Mouse (Mus musculus) spleen, adult 12 weeks (tissue): ENCODE results near the gene AC109138.7.

Experiments
- DNase-seq: peaks from one replicate; pipeline ENCODE4 v3.0.0; 2022; ENCODE audit warnings: low spot score

The AC109138.7 gene

DNA sequence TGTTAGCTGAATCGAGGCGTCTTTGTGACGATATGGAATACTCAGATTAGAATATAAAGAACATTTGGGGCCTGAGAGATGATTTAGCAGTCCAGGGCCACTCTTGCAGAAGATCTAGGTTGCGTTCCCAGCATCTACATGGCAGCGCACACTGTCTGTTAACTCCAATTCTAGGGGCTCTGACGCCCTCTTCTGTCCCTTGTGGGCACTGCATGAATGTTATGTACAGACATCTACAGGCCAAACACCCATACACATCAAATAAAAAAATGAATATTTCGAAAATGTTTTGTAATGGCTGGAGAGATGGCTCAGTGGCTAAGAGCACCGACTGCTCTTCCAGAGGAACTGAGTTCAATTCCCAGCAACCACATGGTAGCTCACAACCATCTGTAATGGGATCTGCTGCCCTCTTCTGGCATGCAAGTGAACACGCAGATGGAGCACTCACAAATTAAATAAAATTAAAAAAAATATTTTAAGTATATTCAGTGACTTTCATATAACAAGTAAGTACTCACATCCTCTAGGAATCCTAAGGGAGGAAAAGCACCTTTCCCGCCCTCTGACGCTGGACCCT, 41.5 kb downstream of the AC109138.7 start:
- no peak for DNase-seq

- peak; percentile 84 for DNase-seq
Observed at GRCm38 (mm10) chr19:4257216-4257896, 43.2 kb downstream of the AC109138.7 start.

GRCm38 (mm10) chr19:4257897-4258252, 43.7 kb downstream of the AC109138.7 start:
- DNase-seq = no peak

DNA sequence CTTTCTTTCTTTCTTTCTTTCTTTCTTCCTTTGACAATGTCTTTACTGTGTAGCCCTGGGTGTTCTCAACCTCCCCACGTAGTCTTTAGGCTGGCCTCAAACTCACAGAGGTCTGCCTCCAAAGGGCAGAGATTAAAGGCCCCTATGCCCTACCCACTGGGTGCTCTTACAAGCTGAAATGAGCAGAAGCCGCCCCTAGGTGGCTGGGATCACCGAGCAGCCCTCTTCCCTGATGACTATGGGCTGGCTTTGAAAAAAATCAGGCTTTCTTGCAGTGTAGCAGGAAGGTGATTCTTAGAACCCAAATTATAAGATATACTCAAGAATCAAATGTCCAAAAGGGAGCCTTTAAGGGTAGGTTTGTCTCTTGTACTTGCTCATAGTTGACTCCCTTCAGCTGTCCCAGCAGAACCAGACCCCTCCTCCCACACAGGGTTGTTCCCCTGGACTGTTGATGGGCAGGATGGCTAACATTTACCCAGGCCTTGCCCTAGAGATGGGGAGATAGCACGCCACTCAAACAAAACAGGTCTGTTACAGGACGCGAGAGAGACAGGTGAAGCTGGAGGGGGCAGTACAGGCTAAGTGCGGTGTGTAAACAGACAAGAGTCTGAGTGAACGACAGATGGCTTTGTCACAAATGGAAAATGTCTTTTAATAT, 47.0 kb downstream of the AC109138.7 start:
- no peak for DNase-seq

GRCm38 (mm10) chr19:4262756-4263155, 48.6 kb downstream of the AC109138.7 start:
- no peak for DNase-seq

DNA sequence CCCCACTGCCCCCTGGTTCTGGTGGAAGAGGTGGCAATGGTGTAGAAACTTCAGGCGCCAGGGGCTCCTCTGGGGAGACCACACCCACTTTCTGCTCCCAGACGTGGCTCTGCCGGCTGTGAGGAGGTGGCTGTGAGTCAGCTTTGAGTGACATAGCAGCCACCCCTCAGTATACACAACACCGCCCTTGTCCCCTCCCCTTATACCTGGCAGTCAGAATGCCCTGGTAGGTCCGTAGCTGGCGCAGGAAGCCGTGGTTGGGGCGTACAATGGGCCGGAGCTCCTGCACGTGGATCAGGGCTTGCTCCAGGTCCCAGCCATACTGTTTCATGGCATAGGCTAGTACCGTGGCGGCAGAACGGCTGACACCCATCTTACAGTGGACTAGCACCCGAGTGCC, 49.5 kb downstream of the AC109138.7 start:
- DNase-seq = no peak

DNA sequence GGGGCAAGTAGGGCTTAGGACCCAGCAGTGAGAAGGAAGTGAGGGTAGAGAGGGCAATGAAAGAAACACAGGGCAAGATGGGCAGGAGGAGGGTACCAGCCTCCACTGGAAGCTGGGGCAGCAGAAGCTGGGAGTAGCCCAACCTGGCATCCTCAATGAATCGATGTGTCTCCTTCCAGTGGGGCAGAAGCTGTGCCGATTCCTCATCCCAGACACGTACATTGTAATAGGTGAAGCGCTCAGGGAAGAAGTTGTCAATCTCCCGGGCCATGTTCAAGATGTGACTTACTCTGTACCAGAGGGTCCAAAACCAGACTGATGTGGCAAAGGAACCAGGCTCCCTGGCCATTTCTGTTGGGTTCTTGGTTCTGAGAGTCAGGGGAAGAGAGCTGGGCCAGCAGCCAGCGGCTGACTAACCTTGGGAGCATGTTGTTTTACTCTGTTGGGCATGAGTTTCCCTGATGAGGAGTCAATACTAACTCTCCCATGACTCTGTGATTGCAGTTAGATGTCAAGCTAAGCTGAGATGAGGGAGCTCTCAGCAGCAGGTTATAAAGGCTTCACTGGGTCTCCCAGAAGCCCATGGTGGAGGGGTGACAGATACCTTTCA, 50.1 kb downstream of the AC109138.7 start:
- DNase-seq = no peak

- DNase-seq = no peak
Observed at GRCm38 (mm10) chr19:4265956-4266355, 51.8 kb downstream of the AC109138.7 start.

DNA sequence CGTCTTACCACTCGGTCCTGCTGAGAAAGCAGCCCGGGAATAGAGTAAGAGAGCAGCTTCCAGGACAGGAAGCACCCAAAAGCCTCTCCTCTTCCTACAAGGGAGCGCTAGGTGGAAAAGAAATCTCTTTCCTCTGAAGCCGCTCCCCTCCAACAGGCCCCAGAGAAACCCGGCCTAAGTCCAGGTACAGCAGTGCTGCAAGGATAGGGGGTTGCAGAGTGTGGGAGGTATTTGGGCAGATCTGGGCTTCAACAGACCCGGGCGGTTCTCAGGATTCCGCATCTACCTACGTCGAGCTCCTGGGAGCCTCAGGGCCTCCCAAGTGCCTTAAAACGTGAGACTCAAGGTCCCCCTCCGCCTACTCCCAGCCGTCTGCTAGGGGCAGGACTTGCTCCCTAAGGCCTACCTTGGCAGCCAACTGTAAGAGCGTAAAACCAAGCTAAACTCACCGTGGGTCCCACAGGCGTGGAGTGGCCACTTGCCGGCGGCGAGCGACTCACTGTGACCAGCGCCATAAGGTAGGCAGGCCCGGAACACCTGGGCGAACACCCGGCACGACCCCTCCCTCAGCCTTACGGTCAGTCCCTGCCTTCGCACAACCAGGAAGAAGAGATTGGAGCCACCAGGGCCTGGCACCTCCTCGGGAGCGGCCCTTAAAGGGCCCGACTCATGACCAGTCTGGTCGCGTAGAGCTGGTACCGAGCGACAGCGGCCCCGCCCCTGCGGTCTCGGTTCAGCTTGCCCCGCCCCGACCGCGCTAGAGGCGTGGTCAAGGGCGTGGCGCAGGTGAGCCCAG, 54.6 kb downstream of the AC109138.7 start, which contains the start of gene Ssh3:
Gene Ssh3, minus strand, starts transcription at position 615 of the 796 bp plus-strand sequence.
- DNase-seq = peak; percentile 49

GRCm38 (mm10) chr19:4270187-4270586, 56.0 kb downstream of the AC109138.7 start:
- no peak for DNase-seq

- DNase-seq = no peak
Observed at GRCm38 (mm10) chr19:4270972-4271371, 56.8 kb downstream of the AC109138.7 start.

GRCm38 (mm10) chr19:4279487-4279886, 65.3 kb downstream of the AC109138.7 start:
- DNase-seq = no peak

GRCm38 (mm10) chr19:4280425-4280824, 66.3 kb downstream of the AC109138.7 start:
- DNase-seq = no peak
